Mouse (Mus musculus): ENCODE data around the gene Pnpla3.

GRCm38 (mm10) chr15:84217969-84218782 is 50.5 kb downstream of the Pnpla3 start:
- TF ChIP-seq CTCF (IDR thresholded peaks at IDR 0.05; ENCODE audit: low read depth, low read length), result no peak
- no peak for TF ChIP-seq POLR2A (IDR thresholded peaks at IDR 0.05; ENCODE audit: insufficient read depth, low read length)
